Mouse (Mus musculus) lung, adult 2 months (tissue): ENCODE results near the gene Celsr1. TPM values are rescaled to one million over a fixed set of nuclear protein-coding genes. Genes with fewer than 3 reads are reported as not detected.
"Not testable (repeated sequence)": the region's sequence is repeated elsewhere in the genome, so short reads cannot be mapped to it uniquely, and the experiment has no call there.

ENCODE experiments used
- DNase-seq: peaks from one replicate; pipeline ENCODE4 v3.0.0; 2022
- H3K4me1 ChIP-seq: fragments of 200-500 bp; 2 replicates; pipeline ENCODE4 v1.6.1; 2011; ENCODE audit warnings: low read length; ENCODE audit not compliant: control insufficient read depth, insufficient read depth
- H3K4me3 ChIP-seq: fragments of 200-500 bp; replicated peaks from 2 replicates; pipeline ENCODE3; 2011; ENCODE audit warnings: low read depth, mild to moderate bottlenecking, control low read depth, low read length; ENCODE audit errors: extremely low read depth
- CTCF ChIP-seq: fragments of 200-500 bp; IDR thresholded peaks from 2 replicates; pipeline ENCODE4 v1.5.1; 2011; ENCODE audit warnings: mild to moderate bottlenecking, low read length, control low read depth; ENCODE audit not compliant: insufficient read depth
- POLR2A ChIP-seq: fragments of 200-500 bp; IDR thresholded peaks from 2 replicates; pipeline ENCODE4 v1.6.1; 2011; ENCODE audit warnings: low read depth, mild to moderate bottlenecking, control low read depth, low read length, borderline replicate concordance; ENCODE audit errors: extremely low read depth
- WGBS: fragments of 180-500 bp; shearing (Covaris S2); methylation state at CpG from one replicate; pipeline ENCODE4 v1.1.7; 2018; 5-methylcytosine and 5-hydroxymethylcytosine counted together
- polyA plus RNA-seq: library from polyadenylated mRNA; depleted of rRNA; stranded (reverse); fragments of >200 nt; gene quantifications from 2 replicates; pipeline ENCODE4 v1.2.3, GENCODE M21; 2012

Gene Celsr1
- polyA plus RNA-seq, 1 experiment: 16.0 TPM

- Histone ChIP-seq H3K4me1 (peaks cover 3% of the 10 kb centered on the region; the same call in 1 of the 2 replicates), H3K4me3 (peak overlapping the region; percentile 88)
- DNase-seq: peak; percentile 41
- WGBS: 2% methylated on average over 49 of the region's 49 CpGs
- no peak for TF ChIP-seq POLR2A
- TF ChIP-seq CTCF: no peak
Observed at GRCm38 (mm10) chr15:86058931-86059834, 25.6 kb upstream of the Celsr1 start.

GRCm38 (mm10) chr15:86058394-86058915 lies 24.9 kb upstream of the Celsr1 start:
- WGBS: under 1% methylated on average over 62 of the region's 70 CpGs
- no peak for TF ChIP-seq CTCF
- TF ChIP-seq POLR2A: no peak; the same call in 1 of the 2 replicates
- peak; percentile 80 for DNase-seq
- peak overlapping the region; percentile 88 for H3K4me3 ChIP-seq
- H3K4me1 ChIP-seq: peaks cover 3% of the 10 kb centered on the region; the same call in 1 of the 2 replicates

GRCm38 (mm10) chr15:86057908-86058307 lies 24.3 kb upstream of the Celsr1 start:
- no peak for DNase-seq
- peak overlapping the region; percentile 56 for H3K4me3 ChIP-seq
- H3K4me1 ChIP-seq: peaks cover 3% of the 10 kb centered on the region; the same call in 1 of the 2 replicates
- no peak for TF ChIP-seq POLR2A
- no peak for TF ChIP-seq CTCF
- WGBS: 32% methylated on average over 7 of the region's 7 CpGs

GRCm38 (mm10) chr15:86057413-86057812 lies 23.8 kb upstream of the Celsr1 start, which contains the start of gene Gramd4:
Gramd4 (plus strand) TSS chr15:86057695.
- 27% methylated on average over 6 of the region's 6 CpGs for WGBS
- TF ChIP-seq POLR2A: no peak
- Histone ChIP-seq H3K4me1 (peaks cover 3% of the 10 kb centered on the region; the same call in 1 of the 2 replicates), H3K4me3 (peak within 1 kb of the TSS; percentile 56)
- no peak for DNase-seq

GRCm38 (mm10) chr15:86056221-86056760 lies 22.7 kb upstream of the Celsr1 start:
- 49% methylated on average over 5 of the region's 5 CpGs for WGBS
- TF ChIP-seq POLR2A (no peak), CTCF (no peak)
- no peak for DNase-seq

GRCm38 (mm10) chr15:86054861-86055260 lies 21.3 kb upstream of the Celsr1 start:
- H3K4me1 ChIP-seq, DNase-seq, H3K4me3 ChIP-seq: not testable (repeated sequence)
- WGBS: 83% methylated on average over 3 of the region's 3 CpGs

More at GRCm38 (mm10) chr15:86056221-86056760, 22.7 kb upstream of the Celsr1 start:
- Histone ChIP-seq H3K4me1 (peaks cover 3% of the 10 kb centered on the region; the same call in 1 of the 2 replicates), H3K4me3 (no peak overlapping the region)

GRCm38 (mm10) chr15:86053890-86054536 lies 20.4 kb upstream of the Celsr1 start:
- peak; percentile 83 for DNase-seq
- peak; percentile 95 for TF ChIP-seq CTCF
- no peak for TF ChIP-seq POLR2A
- WGBS: 42% methylated on average over 2 of the region's 2 CpGs
- Histone ChIP-seq H3K4me3 (no peak overlapping the region), H3K4me1 (peaks cover 3% of the 10 kb centered on the region; the same call in 1 of the 2 replicates)

GRCm38 (mm10) chr15:86051878-86052478 lies 18.4 kb upstream of the Celsr1 start:
- H3K4me3 ChIP-seq: no peak overlapping the region
- H3K4me1 ChIP-seq: no peaks in the 10 kb centered on the region
- DNase-seq: no peak
- TF ChIP-seq POLR2A (no peak), CTCF (no peak)
- WGBS: 61% methylated on average over 6 of the region's 6 CpGs

GRCm38 (mm10) chr15:86051152-86051551 lies 17.6 kb upstream of the Celsr1 start:
- no peak overlapping the region for H3K4me3 ChIP-seq
- no peaks in the 10 kb centered on the region for H3K4me1 ChIP-seq
- WGBS: 66% methylated on average over 10 of the region's 10 CpGs
- no peak for DNase-seq
- TF ChIP-seq POLR2A (no peak), CTCF (no peak)
